Mouse (Mus musculus): Measurements from ENCODE around the gene Dnajc1.

DNA sequence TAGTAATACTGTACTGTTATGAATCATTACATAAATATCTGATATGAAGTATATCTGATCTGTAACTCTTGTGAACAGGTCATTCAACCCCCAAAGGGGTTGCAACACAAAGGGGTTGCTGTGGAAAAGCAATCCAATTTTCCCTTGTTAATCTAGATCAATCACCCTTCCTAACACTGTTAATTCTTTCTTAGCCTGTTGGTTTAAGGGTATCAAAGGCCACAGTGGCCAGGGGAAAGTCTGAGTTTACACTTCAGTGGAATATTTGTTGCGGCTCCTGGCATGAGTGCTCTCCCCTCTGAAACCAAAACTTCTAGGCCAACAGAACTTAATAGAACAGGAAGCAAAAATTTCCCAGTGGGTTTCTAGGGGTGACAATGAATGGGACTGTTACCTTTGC lies 28.2 kb downstream of the Dnajc1 start:
- TF ChIP-seq GATA1 (IDR thresholded peaks at IDR 0.05; ENCODE audit: borderline replicate concordance, low read length) (no peak), FLI1 (IDR thresholded peaks at IDR 0.05; ENCODE audit: low read length) (no peak)

Measured in megakaryocyte, embryonic 14.5 days (primary cell).